Mouse (Mus musculus): ENCODE measurements around the gene Nfkbib.

The Nfkbib gene

GRCm38 (mm10) chr7:28767462-28767965, at the start of gene Nfkbib:
Nfkbib (minus strand) TSS chr7:28767512.
- DNase-seq: no peak

- no peak for DNase-seq
Measured at GRCm38 (mm10) chr7:28816920-28817319, 49.6 kb upstream of the Nfkbib start.

DNA sequence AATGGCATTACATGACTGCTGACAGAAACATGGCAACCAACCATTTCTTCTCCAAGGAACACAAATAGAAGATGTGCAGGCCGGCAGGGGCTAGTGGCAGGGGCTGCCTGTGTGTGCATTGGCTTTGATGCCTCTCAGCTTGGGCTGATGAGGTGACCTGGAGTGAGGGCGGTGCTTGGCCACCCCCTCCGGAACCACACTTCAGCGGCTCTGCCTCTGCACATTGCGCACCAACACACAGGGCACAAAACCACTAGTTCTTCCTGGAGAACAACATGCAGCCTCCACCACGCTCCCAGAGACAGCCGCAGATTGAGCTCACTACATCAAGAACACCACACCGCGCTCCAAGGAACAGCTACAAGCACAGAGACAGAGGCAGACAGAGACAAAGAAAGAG, 48.9 kb upstream of the Nfkbib start:
- no peak for DNase-seq

GRCm38 (mm10) chr7:28815230-28815629, 47.9 kb upstream of the Nfkbib start:
- no peak for DNase-seq

- no peak for DNase-seq
Measured at GRCm38 (mm10) chr7:28814306-28815034, 47.2 kb upstream of the Nfkbib start.

- DNase-seq: no peak
Measured at GRCm38 (mm10) chr7:28812949-28813348, 45.6 kb upstream of the Nfkbib start.

- DNase-seq: no peak
Measured at GRCm38 (mm10) chr7:28812436-28812835, 45.1 kb upstream of the Nfkbib start.

- no peak for DNase-seq
Measured at GRCm38 (mm10) chr7:28811640-28812275, 44.4 kb upstream of the Nfkbib start.

GRCm38 (mm10) chr7:28811228-28811627, 43.9 kb upstream of the Nfkbib start:
- DNase-seq: peak; percentile 92 to 93

DNA sequence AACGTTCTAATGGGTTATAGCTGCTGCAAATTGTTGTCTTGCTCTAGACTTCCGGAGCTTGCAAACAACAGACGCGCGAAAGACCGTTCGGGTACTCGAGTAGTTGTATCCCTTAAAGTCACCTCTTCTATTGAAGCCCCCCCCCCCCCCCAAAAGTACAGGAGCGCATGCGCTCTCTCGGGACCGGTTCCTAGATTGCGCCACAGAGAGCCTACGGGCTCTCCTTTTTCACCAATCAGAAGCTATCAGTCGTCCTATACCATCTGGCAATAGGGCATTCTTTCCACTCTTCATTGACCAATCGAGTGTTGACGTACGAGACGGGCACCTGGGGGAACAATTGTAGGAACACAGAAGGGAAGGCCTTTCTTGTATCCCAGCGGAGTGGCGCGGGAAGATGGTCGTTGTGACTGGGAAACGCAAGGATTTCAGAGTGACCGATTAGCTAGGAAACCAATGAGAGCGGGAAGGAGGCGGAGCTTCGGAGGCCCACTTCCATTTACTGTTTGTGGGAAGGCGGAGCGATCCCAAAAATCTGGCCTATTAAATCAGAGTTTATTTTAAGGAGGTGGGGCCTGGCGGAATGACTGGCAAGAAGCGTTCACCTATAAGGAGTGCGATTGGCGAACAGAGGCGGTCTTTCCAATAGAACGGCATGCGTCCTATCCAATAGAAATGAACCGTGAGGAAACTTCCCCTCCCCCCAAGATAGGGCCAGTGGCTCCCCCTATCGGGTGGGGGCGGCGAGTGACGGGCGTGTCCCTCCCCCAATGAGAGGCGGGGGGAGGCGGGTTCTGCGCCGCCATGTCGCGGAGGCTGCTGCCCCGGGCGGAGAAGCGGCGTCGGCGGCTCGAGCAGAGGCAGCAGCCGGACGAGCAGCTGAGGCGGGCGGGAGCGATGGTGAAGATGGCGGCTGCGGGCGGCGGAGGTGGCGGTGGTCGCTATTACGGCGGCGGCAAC, 43.1 kb upstream of the Nfkbib start:
- DNase-seq: peak; percentile 94 to 97

- peak in 1 of 2 experiments; percentile 67 for DNase-seq
Measured at GRCm38 (mm10) chr7:28809401-28810089, 42.2 kb upstream of the Nfkbib start.

DNA sequence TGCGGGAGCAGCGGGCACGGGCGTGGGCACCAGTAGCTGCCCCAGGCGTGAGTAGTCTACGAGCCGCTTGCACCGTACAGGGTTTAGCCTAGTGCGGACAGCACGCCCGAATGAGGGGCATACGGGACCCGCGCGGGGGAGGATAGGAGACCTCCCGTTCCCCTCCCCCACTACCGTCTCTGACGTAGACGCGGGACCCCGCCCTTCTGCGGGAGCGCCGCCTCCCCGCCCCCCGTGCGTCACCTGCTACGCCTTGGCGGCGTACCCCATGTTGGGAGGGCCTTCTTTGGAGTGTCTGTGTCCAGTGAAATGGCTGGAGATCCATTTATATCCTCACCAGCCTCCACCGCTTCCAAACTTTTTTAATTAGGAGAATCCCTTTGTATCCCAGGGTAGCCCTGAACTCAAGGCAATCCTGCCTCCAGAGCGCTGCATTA, 41.7 kb upstream of the Nfkbib start:
- peak; percentile 93 to 94 for DNase-seq

GRCm38 (mm10) chr7:28808221-28808941, 41.1 kb upstream of the Nfkbib start, which contains the start of gene Hnrnpl:
Hnrnpl (plus strand) TSS chr7:28808541.
- peak; percentile 52 to 62 for DNase-seq

DNA sequence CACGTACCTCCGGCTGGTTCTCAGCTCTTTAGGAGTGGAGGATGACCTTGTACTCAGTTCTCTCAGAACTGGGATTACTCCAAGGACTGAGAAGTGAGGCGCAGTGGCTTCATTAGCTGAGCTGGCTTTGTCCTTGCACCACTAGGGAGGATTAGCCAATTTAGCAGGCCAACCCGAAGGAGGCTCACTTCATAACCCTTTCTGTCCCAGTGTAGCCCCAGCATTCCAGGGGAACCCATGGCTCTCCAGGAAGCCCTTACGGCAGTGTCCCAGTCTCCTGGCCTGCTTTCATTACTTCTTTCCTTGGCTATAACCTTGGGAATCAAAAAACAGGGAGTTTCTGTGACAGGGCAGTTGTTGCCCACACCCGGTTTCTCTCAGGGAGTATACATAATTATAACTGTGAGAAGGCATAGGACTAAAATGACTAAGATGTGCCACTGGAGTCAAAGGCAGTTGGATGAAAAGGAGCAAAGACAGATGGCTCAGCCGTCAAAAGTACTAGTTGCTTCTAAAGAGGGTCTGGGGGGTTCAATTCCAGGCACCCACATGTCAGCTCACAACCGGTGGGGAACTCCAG, 40.4 kb upstream of the Nfkbib start:
- no peak for DNase-seq

DNA sequence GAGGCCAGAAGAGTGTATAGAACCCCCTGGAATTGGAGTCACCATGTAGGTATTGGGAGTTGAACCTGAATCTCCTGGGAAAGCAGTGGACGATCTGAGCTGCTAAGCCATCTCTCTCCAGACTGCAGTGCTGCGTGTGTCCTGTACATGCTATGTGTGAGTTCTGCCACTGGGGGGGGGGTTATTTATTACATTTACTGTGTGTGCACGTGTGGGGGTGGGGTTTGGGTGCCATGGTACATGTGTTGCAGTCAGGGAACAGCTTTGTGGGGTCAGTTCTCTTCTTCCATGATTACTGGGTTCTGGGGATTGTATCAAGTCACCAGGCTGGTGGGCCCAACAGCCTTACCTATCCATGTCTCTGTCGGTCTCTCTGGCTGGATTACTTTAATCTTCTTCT, 39.6 kb upstream of the Nfkbib start:
- DNase-seq: no peak

GRCm38 (mm10) chr7:28803756-28804155, 36.4 kb upstream of the Nfkbib start:
- DNase-seq: no peak

DNA sequence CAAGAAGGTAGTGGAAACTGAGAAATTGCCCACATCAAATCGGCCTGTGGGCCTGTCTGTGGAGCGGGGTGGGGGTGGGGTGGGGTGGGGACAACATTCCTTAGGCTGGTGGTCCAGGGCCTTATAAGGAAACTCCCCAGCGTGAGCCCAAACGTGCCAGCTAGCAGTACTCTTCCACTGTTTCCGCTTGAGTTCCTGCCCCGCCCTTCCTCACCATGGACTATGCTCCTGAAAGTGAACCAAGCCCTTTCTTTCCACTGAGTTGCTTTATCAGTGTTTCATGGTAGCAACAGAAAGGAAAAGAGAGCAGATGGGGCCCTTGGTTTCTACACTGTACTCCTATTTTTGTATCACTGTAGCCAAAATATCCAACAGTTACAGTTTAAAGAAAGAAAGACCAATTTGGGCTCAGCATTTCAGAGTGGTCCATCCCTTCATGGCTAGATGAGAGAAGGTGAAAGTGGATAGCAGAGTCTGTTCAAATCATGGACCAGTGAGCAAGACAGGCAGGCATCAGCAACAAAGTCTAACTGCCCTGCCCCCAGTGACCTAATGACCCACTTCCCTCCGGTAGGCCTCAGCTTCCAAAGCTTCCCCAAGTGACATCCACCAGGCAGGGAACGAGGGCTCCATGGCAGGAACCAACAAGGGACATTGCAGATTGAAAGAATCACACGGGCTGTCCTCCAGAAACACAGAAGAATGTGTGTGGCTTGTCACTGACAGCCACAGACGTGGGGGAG, 35.7 kb upstream of the Nfkbib start:
- DNase-seq: no peak

DNA sequence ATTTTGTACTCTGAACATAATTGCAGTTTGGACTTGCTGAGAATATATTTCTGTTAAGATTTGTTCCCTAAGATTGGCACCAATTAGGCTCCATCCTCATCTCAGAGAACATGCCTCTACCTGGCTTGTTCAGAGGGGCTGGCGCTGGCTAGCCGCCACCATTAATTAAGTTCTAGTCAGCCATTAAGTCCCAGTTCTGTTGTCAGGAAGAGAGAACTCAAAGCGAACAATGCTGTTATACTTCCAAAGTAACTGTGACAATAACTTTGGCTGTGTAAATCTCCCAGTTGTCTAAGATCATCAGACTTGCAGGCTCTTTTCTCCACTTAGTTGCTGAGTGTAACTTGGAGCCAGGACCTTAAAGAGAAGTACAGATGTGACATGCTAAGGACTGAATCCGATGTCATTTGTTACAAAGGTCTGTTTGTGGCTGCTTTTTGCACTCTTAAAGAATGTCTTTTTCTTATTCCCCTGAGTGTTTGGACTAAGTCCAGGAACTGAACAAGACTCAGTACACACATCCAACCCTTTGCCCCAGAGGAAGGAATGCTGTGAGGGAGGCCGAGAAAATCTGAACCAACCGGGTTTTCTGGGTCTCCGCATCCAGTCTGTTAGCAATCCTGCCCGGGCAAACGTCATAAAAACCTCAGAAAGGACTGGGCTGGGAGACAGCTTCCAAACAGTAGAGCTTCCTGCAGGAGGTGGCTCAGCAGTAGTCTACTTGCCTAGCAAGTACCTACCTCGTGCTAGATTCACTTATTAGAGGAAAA, 34.8 kb upstream of the Nfkbib start:
- DNase-seq: no peak

DNA sequence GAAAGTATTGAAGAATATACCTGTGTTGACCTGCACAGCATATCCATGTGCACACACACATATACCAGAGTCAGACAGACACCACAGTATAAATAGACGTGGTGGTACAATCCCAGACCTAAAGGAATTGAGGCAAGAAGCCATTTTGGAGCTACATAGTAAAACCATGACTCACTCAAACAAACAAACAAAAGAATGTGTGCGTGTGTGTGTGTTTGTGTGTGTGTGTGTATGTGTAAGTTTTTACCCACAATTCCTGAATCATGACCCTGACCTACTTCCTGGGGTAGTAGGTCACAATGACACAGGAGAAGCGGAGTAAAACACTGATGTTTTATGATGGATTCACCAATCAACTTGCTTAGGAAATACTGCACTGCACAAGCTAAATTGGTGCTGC, 34.1 kb upstream of the Nfkbib start:
- DNase-seq: no peak

GRCm38 (mm10) chr7:28799994-28800393, 32.7 kb upstream of the Nfkbib start:
- DNase-seq: no peak

Measured in thymus, adult 18-20 months (tissue).